Mouse (Mus musculus) heart, postnatal 0 days (tissue): ENCODE results near the gene Rtn4rl1.

Experiments used
- CTCF ChIP-seq: IDR thresholded peaks from 2 replicates; pipeline ENCODE4 v1.5.1; 2016; ENCODE audit warnings: antibody characterized with exemption, control low read depth, low read depth
- EP300 ChIP-seq: IDR thresholded peaks from 2 replicates; pipeline ENCODE4 v1.6.1; 2016; ENCODE audit warnings: antibody characterized with exemption, low read depth

- TF ChIP-seq CTCF (no peak), EP300 (no peak)
These were observed 86.9 kb downstream of the Rtn4rl1 start for GRCm38 (mm10) chr11:75280435-75281001.
